Mouse (Mus musculus) hindbrain, embryonic 13.5 days (tissue): ENCODE measurements around the gene Srp54b. TPM values are rescaled to one million over a fixed set of nuclear protein-coding genes. Genes with fewer than 3 reads are reported as not detected.
"Not testable (repeated sequence)": the region's sequence is repeated elsewhere in the genome, so short reads cannot be mapped to it uniquely, and the experiment has no call there.

Experiments
- ATAC-seq: fragments of 200-750 bp; cut with Nextera tagmentation; 2 replicates; pipeline ENCODE4 v1.8.0; 2017; ENCODE audit warnings: moderate TSS enrichment; ENCODE audit not compliant: low FRiP score
- H3K27ac ChIP-seq: fragments of 300-500 bp; sonication (generic); 2 replicates; pipeline ENCODE4 v1.5.1; 2015; ENCODE audit warnings: inconsistent platforms, mild to moderate bottlenecking, moderate library complexity
- H3K27me3 ChIP-seq: fragments of 300-500 bp; sonication (generic); 2 replicates; pipeline ENCODE4 v1.6.1; 2015; ENCODE audit warnings: mild to moderate bottlenecking, inconsistent platforms
- H3K36me3 ChIP-seq: fragments of 300-500 bp; sonication (generic); 2 replicates; pipeline ENCODE4 v1.6.1; 2015; ENCODE audit warnings: mild to moderate bottlenecking, inconsistent platforms
- H3K4me1 ChIP-seq: fragments of 300-500 bp; sonication (generic); replicated peaks from 2 replicates; pipeline ENCODE4 v1.6.1; 2015; ENCODE audit warnings: inconsistent platforms
- H3K4me2 ChIP-seq: fragments of 300-500 bp; sonication (generic); 2 replicates; pipeline ENCODE4 v1.6.1; 2015; ENCODE audit warnings: inconsistent platforms, mild to moderate bottlenecking, moderate library complexity
- H3K4me3 ChIP-seq: fragments of 300-500 bp; sonication (generic); 2 replicates; pipeline ENCODE4 v1.5.1; 2015; ENCODE audit warnings: mild to moderate bottlenecking, inconsistent platforms
- H3K9ac ChIP-seq: fragments of 300-500 bp; sonication (generic); 2 replicates; pipeline ENCODE4 v1.6.1; 2015; ENCODE audit warnings: mild to moderate bottlenecking, inconsistent platforms
- H3K9me3 ChIP-seq: fragments of 300-500 bp; sonication (generic); 2 replicates; pipeline ENCODE4 v1.6.1; 2016; ENCODE audit warnings: inconsistent platforms
- WGBS: fragments of 180-500 bp; shearing (Covaris S2); methylation state at CpG from one replicate; pipeline ENCODE4 v1.1.7; 2015; 5-methylcytosine and 5-hydroxymethylcytosine counted together
- polyA plus RNA-seq: library from polyadenylated mRNA; unstranded; fragments of >200 nt; fragmentation: Nextera tagmentation; extraction: Ambion mirVana; gene quantifications from 2 replicates; pipeline ENCODE4 v1.2.1, GENCODE M21; 2015

Srp54b gene
- polyA plus RNA-seq, 1 experiment from 2014 or later = 74.4 TPM

GRCm38 (mm10) chr12:55229626-55230519, 75.0 kb downstream of the Srp54b start, which contains the start of gene Srp54c:
TSS of gene Srp54c (plus strand) at chr12:55230168.
- H3K36me3 ChIP-seq, H3K27ac ChIP-seq, H3K9ac ChIP-seq, H3K4me1 ChIP-seq, H3K27me3 ChIP-seq, H3K9me3 ChIP-seq: not testable (repeated sequence)
- Histone ChIP-seq H3K4me3 (peak within 1 kb of the TSS; percentile 39), H3K4me2 (peak within 1 kb of the TSS; percentile 37; the same call in 1 of the 2 replicates)
- WGBS = no CpG with 5 or more reads among the region's 57 CpGs
- ATAC-seq = peak; percentile 99

GRCm38 (mm10) chr12:55230520-55230861, 75.6 kb downstream of the Srp54b start:
- H3K9ac ChIP-seq, ATAC-seq, H3K4me1 ChIP-seq: not testable (repeated sequence)

More at GRCm38 (mm10) chr12:55230520-55230861, 75.6 kb downstream of the Srp54b start:
- not testable (repeated sequence) for H3K36me3 ChIP-seq, H3K9me3 ChIP-seq, H3K27me3 ChIP-seq, H3K27ac ChIP-seq
- Histone ChIP-seq H3K4me2 (peak overlapping the region; percentile 37; the same call in 1 of the 2 replicates), H3K4me3 (peak overlapping the region; percentile 39)
- WGBS = 1% methylated on average over 10 of the region's 25 CpGs

Other genes starting within 250 kb of the Srp54b start
- not detected in 2 replicates for gene Gm20403, start 168.6 kb upstream of the Srp54b start, polyA plus RNA-seq
- gene Baz1a, start 140.8 kb upstream of the Srp54b start, polyA plus RNA-seq = 11.4 and 12.8 TPM in 2 replicates
- gene 2700097O09Rik, start 75.0 kb upstream of the Srp54b start, polyA plus RNA-seq = 35.9 and 37.3 TPM in 2 replicates
- gene Srp54a, start 74.8 kb upstream of the Srp54b start, polyA plus RNA-seq = 188 and 196 TPM in 2 replicates
- gene Fam177a, start 30.6 kb upstream of the Srp54b start, polyA plus RNA-seq = 45.1 and 46.1 TPM in 2 replicates
- gene 1700047I17Rik2, start 44.5 kb downstream of the Srp54b start, polyA plus RNA-seq = not detected in 2 replicates
- gene Srp54c, start 75.1 kb downstream of the Srp54b start, polyA plus RNA-seq = 79.7 and 82.2 TPM in 2 replicates
- gene 1110008L16Rik, start 144.5 kb downstream of the Srp54b start, polyA plus RNA-seq = 8.9 and 10.0 TPM in 2 replicates
- 27.2 and 27.7 TPM in 2 replicates for gene Ppp2r3c, start 147.9 kb downstream of the Srp54b start, polyA plus RNA-seq
- 444 and 450 TPM in 2 replicates for gene Psma6, start 229.1 kb downstream of the Srp54b start, polyA plus RNA-seq